Mouse (Mus musculus) cortical plate, adult 2 months (tissue): ENCODE measurements around the gene Ppp1r35.

Source experiments
- CTCF ChIP-seq: fragments of 200-500 bp; IDR thresholded peaks from 2 replicates; pipeline ENCODE4 v1.5.1; 2011; ENCODE audit warnings: mild to moderate bottlenecking, control low read depth, low read length; ENCODE audit not compliant: insufficient read depth; ENCODE audit errors: extremely low read depth
- POLR2A ChIP-seq: fragments of 200-500 bp; IDR thresholded peaks from 2 replicates; pipeline ENCODE4 v1.6.1; 2011; ENCODE audit warnings: mild to moderate bottlenecking, low read length, control low read depth; ENCODE audit not compliant: insufficient read depth; ENCODE audit errors: extremely low read depth

- TF ChIP-seq CTCF: no peak
- no peak for TF ChIP-seq POLR2A
Observed at GRCm38 (mm10) chr5:137781661-137782060, 3.0 kb downstream of the Ppp1r35 start.
